Mouse (Mus musculus): Measurements from ENCODE around the gene Tmem178. TPM values are rescaled to one million over a fixed set of nuclear protein-coding genes. Genes with fewer than 3 reads are reported as not detected.

Tmem178 gene
- polyA plus RNA-seq (2012; rRNA removed): 19.9 and 25.9 TPM in 2 replicates

GRCm38 (mm10) chr17:80944530-80945198, at the start of gene Tmem178:
Gene Tmem178 (plus strand): TSS chr17:80944632.
- no peaks in the 10 kb centered on the region; the same call in 1 of the 2 replicates for H3K27me3 ChIP-seq (replicated peaks; ENCODE audit: control insufficient read depth, insufficient read depth, low read length)
- H3K36me3 ChIP-seq (ENCODE audit: control insufficient read depth, insufficient read depth, low read length): no peaks in the 10 kb centered on the region
- peak within 1 kb of the TSS; percentile 80 for H3K27ac ChIP-seq (ENCODE audit: insufficient read depth, low read depth, low read length)
- H3K4me3 ChIP-seq (ENCODE audit: insufficient read depth, low read depth, low read length): peak within 1 kb of the TSS; percentile 52
- DNase-seq: peak; percentile 35
- WGBS: under 1% methylated on average over 83 of the region's 84 CpGs
- TF ChIP-seq CTCF (conservative IDR thresholded peaks at IDR 0.05; ENCODE audit: insufficient read depth, insufficient read length, low read depth, low read length): no peak
- TF ChIP-seq POLR2A (IDR thresholded peaks at IDR 0.05; ENCODE audit: low read depth, low read length): no peak
- peaks cover 9% of the 10 kb centered on the region; the same call in 1 of the 2 replicates for H3K4me1 ChIP-seq (ENCODE audit: control insufficient read depth, insufficient read depth, low read length)

- WGBS: 58% methylated on average over 2 of the region's 2 CpGs
- Histone ChIP-seq H3K4me1 (ENCODE audit: control insufficient read depth, insufficient read depth, low read length) (peaks cover 13% of the 10 kb centered on the region), H3K27me3 (replicated peaks; ENCODE audit: control insufficient read depth, insufficient read depth, low read length) (no peaks in the 10 kb centered on the region), H3K36me3 (ENCODE audit: control insufficient read depth, insufficient read depth, low read length) (no peaks in the 10 kb centered on the region), H3K27ac (ENCODE audit: insufficient read depth, low read depth, low read length) (no peak overlapping the region), H3K4me3 (ENCODE audit: insufficient read depth, low read depth, low read length) (no peak overlapping the region)
- TF ChIP-seq POLR2A (IDR thresholded peaks at IDR 0.05; ENCODE audit: low read depth, low read length) (no peak), CTCF (conservative IDR thresholded peaks at IDR 0.05; ENCODE audit: insufficient read depth, insufficient read length, low read depth, low read length) (no peak)
- no peak for DNase-seq
These were observed 48.0 kb upstream of the Tmem178 start for GRCm38 (mm10) chr17:80896481-80896880.

GRCm38 (mm10) chr17:80897709-80898440, 46.6 kb upstream of the Tmem178 start:
- peak; percentile 78 for DNase-seq

GRCm38 (mm10) chr17:80899513-80900199, 44.8 kb upstream of the Tmem178 start:
- DNase-seq: peak; percentile 85
- TF ChIP-seq POLR2A (IDR thresholded peaks at IDR 0.05; ENCODE audit: low read depth, low read length): no peak
- TF ChIP-seq CTCF (conservative IDR thresholded peaks at IDR 0.05; ENCODE audit: insufficient read depth, insufficient read length, low read depth, low read length): no peak
- Histone ChIP-seq H3K4me1 (ENCODE audit: control insufficient read depth, insufficient read depth, low read length) (peaks cover 13% of the 10 kb centered on the region), H3K36me3 (ENCODE audit: control insufficient read depth, insufficient read depth, low read length) (no peaks in the 10 kb centered on the region), H3K27ac (ENCODE audit: insufficient read depth, low read depth, low read length) (peak overlapping the region; percentile 47; the same call in 1 of the 2 replicates), H3K27me3 (replicated peaks; ENCODE audit: control insufficient read depth, insufficient read depth, low read length) (no peaks in the 10 kb centered on the region), H3K4me3 (ENCODE audit: insufficient read depth, low read depth, low read length) (no peak overlapping the region)
- WGBS: 32% methylated on average over 9 of the region's 9 CpGs

More at GRCm38 (mm10) chr17:80897709-80898440, 46.6 kb upstream of the Tmem178 start:
- Histone ChIP-seq H3K27me3 (replicated peaks; ENCODE audit: control insufficient read depth, insufficient read depth, low read length) (no peaks in the 10 kb centered on the region), H3K4me3 (ENCODE audit: insufficient read depth, low read depth, low read length) (no peak overlapping the region), H3K36me3 (ENCODE audit: control insufficient read depth, insufficient read depth, low read length) (no peaks in the 10 kb centered on the region), H3K4me1 (ENCODE audit: control insufficient read depth, insufficient read depth, low read length) (peaks cover 13% of the 10 kb centered on the region), H3K27ac (ENCODE audit: insufficient read depth, low read depth, low read length) (peak overlapping the region; percentile 51)
- TF ChIP-seq CTCF (conservative IDR thresholded peaks at IDR 0.05; ENCODE audit: insufficient read depth, insufficient read length, low read depth, low read length) (no peak), POLR2A (IDR thresholded peaks at IDR 0.05; ENCODE audit: low read depth, low read length) (no peak)
- 59% methylated on average over 9 of the region's 9 CpGs for WGBS

GRCm38 (mm10) chr17:80900200-80900520, 44.3 kb upstream of the Tmem178 start:
- Histone ChIP-seq H3K4me1 (ENCODE audit: control insufficient read depth, insufficient read depth, low read length) (peaks cover 13% of the 10 kb centered on the region), H3K27me3 (replicated peaks; ENCODE audit: control insufficient read depth, insufficient read depth, low read length) (no peaks in the 10 kb centered on the region), H3K27ac (ENCODE audit: insufficient read depth, low read depth, low read length) (no peak overlapping the region), H3K36me3 (ENCODE audit: control insufficient read depth, insufficient read depth, low read length) (no peaks in the 10 kb centered on the region), H3K4me3 (ENCODE audit: insufficient read depth, low read depth, low read length) (no peak overlapping the region)
- DNase-seq: no peak
- TF ChIP-seq POLR2A (IDR thresholded peaks at IDR 0.05; ENCODE audit: low read depth, low read length): no peak
- TF ChIP-seq CTCF (conservative IDR thresholded peaks at IDR 0.05; ENCODE audit: insufficient read depth, insufficient read length, low read depth, low read length): no peak
- 73% methylated on average over 2 of the region's 2 CpGs for WGBS

- Histone ChIP-seq H3K4me1 (ENCODE audit: control insufficient read depth, insufficient read depth, low read length) (peaks cover 13% of the 10 kb centered on the region), H3K27me3 (replicated peaks; ENCODE audit: control insufficient read depth, insufficient read depth, low read length) (no peaks in the 10 kb centered on the region), H3K27ac (ENCODE audit: insufficient read depth, low read depth, low read length) (no peak overlapping the region), H3K36me3 (ENCODE audit: control insufficient read depth, insufficient read depth, low read length) (no peaks in the 10 kb centered on the region), H3K4me3 (ENCODE audit: insufficient read depth, low read depth, low read length) (no peak overlapping the region)
- DNase-seq: no peak
- 54% methylated on average over 6 of the region's 6 CpGs for WGBS
- TF ChIP-seq POLR2A (IDR thresholded peaks at IDR 0.05; ENCODE audit: low read depth, low read length) (no peak), CTCF (conservative IDR thresholded peaks at IDR 0.05; ENCODE audit: insufficient read depth, insufficient read length, low read depth, low read length) (no peak)
These were observed 42.5 kb upstream of the Tmem178 start for GRCm38 (mm10) chr17:80901885-80902284.

Data from kidney, adult 2 months (tissue).